Mouse (Mus musculus) stomach, postnatal 0 days (tissue): ENCODE results near the gene Traf2. TPM values are rescaled to one million over a fixed set of nuclear protein-coding genes. Genes with fewer than 3 reads are reported as not detected.

Experiments used
- ATAC-seq: fragments of 200-750 bp; cut with Nextera tagmentation; 2 replicates; pipeline ENCODE4 v1.8.0; 2017; ENCODE audit not compliant: low FRiP score, low TSS enrichment
- DNase-seq: peaks from one replicate; pipeline ENCODE4 v3.0.0-alpha.2; 2016; ENCODE audit warnings: low spot score
- H3K27ac ChIP-seq: fragments of 300-500 bp; sonication (generic); replicated peaks from 2 replicates; pipeline ENCODE4 v1.5.1; 2014; ENCODE audit warnings: mild to moderate bottlenecking, control low read depth
- H3K27me3 ChIP-seq: fragments of 300-500 bp; sonication (generic); 2 replicates; pipeline ENCODE4 v1.6.1; 2014; ENCODE audit warnings: low read length; ENCODE audit not compliant: control insufficient read depth, insufficient read depth
- H3K36me3 ChIP-seq: fragments of 300-500 bp; sonication (generic); 2 replicates; pipeline ENCODE4 v1.6.1; 2014; ENCODE audit warnings: low read length, mixed read lengths; ENCODE audit not compliant: control insufficient read depth, insufficient read depth
- H3K4me1 ChIP-seq: fragments of 300-500 bp; sonication (generic); replicated peaks from 2 replicates; pipeline ENCODE4 v1.6.1; 2014; ENCODE audit warnings: antibody characterized with exemption; ENCODE audit not compliant: control insufficient read depth, insufficient read depth
- H3K4me2 ChIP-seq: fragments of 300-500 bp; sonication (generic); replicated peaks from 2 replicates; pipeline ENCODE4 v1.6.1; 2014; ENCODE audit warnings: low read depth, mild to moderate bottlenecking, control low read depth, moderate library complexity
- H3K4me3 ChIP-seq: fragments of 300-500 bp; sonication (generic); 2 replicates; pipeline ENCODE4 v1.5.1; 2014; ENCODE audit warnings: low read depth, low read length, control low read depth
- H3K9ac ChIP-seq: fragments of 300-500 bp; sonication (generic); 2 replicates; pipeline ENCODE4 v1.6.1; 2014; ENCODE audit warnings: mild to moderate bottlenecking, low read length, control low read depth, mixed read lengths
- H3K9me3 ChIP-seq: fragments of 300-500 bp; sonication (generic); 2 replicates; pipeline ENCODE4 v1.6.1; 2016; ENCODE audit warnings: low read length; ENCODE audit not compliant: control insufficient read depth
- CTCF ChIP-seq: IDR thresholded peaks from 2 replicates; pipeline ENCODE4 v1.5.1; 2016; ENCODE audit warnings: antibody characterized with exemption, low read depth, mild to moderate bottlenecking, moderate library complexity
- EP300 ChIP-seq: optimal IDR thresholded peaks from 2 replicates; pipeline ENCODE3; 2016; ENCODE audit warnings: antibody characterized with exemption
- WGBS: fragments of 180-500 bp; shearing (Covaris S2); extraction: QIAGEN DNeasy Blood & Tissue Kit; methylation state at CpG from one replicate; pipeline ENCODE4 v1.1.7; 2014; 5-methylcytosine and 5-hydroxymethylcytosine counted together
- polyA plus RNA-seq: library from polyadenylated mRNA; unstranded; fragments of >200 nt; fragmentation: Nextera tagmentation; extraction: Ambion mirVana; gene quantifications from 2 replicates; pipeline ENCODE4 v1.2.1, GENCODE M21; 2015

Gene Traf2
- polyA plus RNA-seq, 1 experiment from 2014 or later, result 15.9 TPM

- DNase-seq, result no peak
- Histone ChIP-seq H3K36me3 (peaks cover 7% of the 10 kb centered on the region; the same call in 1 of the 2 replicates), H3K4me3 (no peak overlapping the region), H3K4me2 (no peak overlapping the region), H3K4me1 (0 out of 2 replicates have a peak, but pooled peaks cover 10% of the 10 kb centered on the region), H3K9me3 (no peaks in the 10 kb centered on the region), H3K27me3 (no peaks in the 10 kb centered on the region), H3K27ac (no peak overlapping the region), H3K9ac (no peak overlapping the region)
- 95% methylated on average over 1 of the region's 1 CpGs for WGBS
- ATAC-seq, result no peak
- TF ChIP-seq CTCF, result no peak
- no peak for TF ChIP-seq EP300
These were observed 41.7 kb downstream of the Traf2 start for GRCm38 (mm10) chr2:25505000-25505399.

DNA sequence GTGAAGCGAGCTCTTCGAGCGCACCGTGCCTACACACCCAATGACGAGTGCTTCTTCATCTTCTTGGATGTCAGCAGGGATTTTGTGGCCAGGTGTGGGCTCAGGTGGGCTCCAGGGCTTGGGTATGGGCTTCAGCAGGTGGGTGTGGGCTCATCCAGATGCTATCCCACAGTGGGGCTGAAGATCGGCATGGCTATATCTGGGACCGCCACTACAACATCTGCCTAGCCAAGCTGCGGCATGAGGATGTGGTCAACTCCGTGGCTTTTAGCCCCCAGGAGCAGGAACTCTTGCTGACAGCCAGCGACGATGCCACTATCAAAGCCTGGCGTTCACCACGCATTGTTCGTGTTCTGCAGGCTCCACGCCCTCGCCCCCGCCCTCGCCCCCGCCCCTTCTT is 42.2 kb downstream of the Traf2 start:
- Histone ChIP-seq H3K4me1 (0 out of 2 replicates have a peak, but pooled peaks cover 10% of the 10 kb centered on the region), H3K4me2 (no peak overlapping the region), H3K27me3 (no peaks in the 10 kb centered on the region), H3K4me3 (no peak overlapping the region), H3K9ac (no peak overlapping the region), H3K36me3 (peaks cover 7% of the 10 kb centered on the region; the same call in 1 of the 2 replicates), H3K27ac (no peak overlapping the region), H3K9me3 (no peaks in the 10 kb centered on the region)
- WGBS, result 80% methylated on average over 19 of the region's 19 CpGs
- no peak for ATAC-seq
- DNase-seq, result no peak
- no peak for TF ChIP-seq CTCF
- no peak for TF ChIP-seq EP300

- Histone ChIP-seq H3K27me3 (no peaks in the 10 kb centered on the region), H3K36me3 (peaks cover 7% of the 10 kb centered on the region; the same call in 1 of the 2 replicates), H3K4me2 (no peak overlapping the region), H3K4me3 (no peak overlapping the region), H3K9me3 (no peaks in the 10 kb centered on the region), H3K27ac (peak overlapping the region; percentile 86), H3K4me1 (0 out of 2 replicates have a peak, but pooled peaks cover 10% of the 10 kb centered on the region), H3K9ac (no peak overlapping the region; the same call in 1 of the 2 replicates)
- DNase-seq, result peak; percentile 60
- 61% methylated on average over 3 of the region's 3 CpGs for WGBS
- peak; percentile 68 for ATAC-seq
- peak; percentile 41 for TF ChIP-seq EP300
- TF ChIP-seq CTCF, result no peak
These were observed 44.0 kb downstream of the Traf2 start for GRCm38 (mm10) chr2:25502726-25503125.

DNA sequence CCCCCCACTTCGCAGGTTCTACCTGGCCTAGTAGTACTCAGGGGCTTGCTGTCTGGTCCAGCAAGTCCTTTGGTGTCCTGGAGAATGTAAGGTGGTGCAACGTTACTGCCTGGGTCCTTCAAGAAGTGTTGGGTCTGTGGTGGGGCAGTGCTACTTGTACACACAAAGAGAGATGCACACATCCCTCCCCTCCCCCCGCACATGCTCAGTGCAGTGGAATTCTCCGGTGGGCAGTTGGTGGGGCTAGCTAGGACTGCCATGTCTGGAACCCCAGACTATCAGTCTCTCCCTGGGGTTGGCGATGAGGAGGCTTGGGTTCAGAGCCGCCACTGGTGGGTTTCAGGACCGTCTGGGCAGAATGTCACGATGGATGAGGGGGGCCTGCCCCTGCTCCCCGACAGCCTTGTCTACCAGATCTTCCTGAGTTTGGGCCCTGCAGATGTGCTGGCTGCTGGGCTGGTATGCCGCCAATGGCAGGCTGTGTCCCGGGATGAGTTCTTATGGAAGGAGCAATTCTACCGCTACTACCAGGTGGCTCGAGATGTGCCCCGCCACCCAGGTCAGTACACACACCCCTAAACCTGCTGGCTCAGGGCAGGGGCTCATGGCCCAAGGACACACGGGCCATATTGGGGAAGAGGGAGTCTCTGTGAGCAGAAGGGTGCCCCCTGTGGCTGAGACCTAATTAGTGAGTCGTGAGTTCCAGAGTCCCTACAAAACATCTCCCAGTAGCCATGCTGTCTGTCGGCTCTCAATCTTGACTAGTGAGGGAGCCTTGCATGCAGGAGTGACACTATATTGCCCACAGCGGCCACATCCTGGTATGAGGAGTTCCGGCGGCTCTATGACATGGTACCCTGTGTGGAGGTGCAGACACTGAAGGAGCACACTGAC is 44.9 kb downstream of the Traf2 start, which contains the start of gene C8g:
TSS of gene C8g (minus strand) at position 127 of the 894 bp plus-strand sequence.
- Histone ChIP-seq H3K9ac (peak within 1 kb of the TSS; percentile 97), H3K27ac (peak within 1 kb of the TSS; percentile 86), H3K9me3 (no peaks in the 10 kb centered on the region), H3K36me3 (peaks cover 7% of the 10 kb centered on the region; the same call in 1 of the 2 replicates), H3K27me3 (no peaks in the 10 kb centered on the region), H3K4me2 (peak within 1 kb of the TSS; percentile 89), H3K4me1 (0 out of 2 replicates have a peak, but pooled peaks cover 10% of the 10 kb centered on the region), H3K4me3 (peak within 1 kb of the TSS; percentile 84)
- ATAC-seq (no peak), DNase-seq (no peak)
- 71% methylated on average over 20 of the region's 20 CpGs for whole genome bisulfite sequencing
- TF ChIP-seq EP300, result no peak
- TF ChIP-seq CTCF, result peak; percentile 22; the same call in 1 of the 2 replicates

DNA sequence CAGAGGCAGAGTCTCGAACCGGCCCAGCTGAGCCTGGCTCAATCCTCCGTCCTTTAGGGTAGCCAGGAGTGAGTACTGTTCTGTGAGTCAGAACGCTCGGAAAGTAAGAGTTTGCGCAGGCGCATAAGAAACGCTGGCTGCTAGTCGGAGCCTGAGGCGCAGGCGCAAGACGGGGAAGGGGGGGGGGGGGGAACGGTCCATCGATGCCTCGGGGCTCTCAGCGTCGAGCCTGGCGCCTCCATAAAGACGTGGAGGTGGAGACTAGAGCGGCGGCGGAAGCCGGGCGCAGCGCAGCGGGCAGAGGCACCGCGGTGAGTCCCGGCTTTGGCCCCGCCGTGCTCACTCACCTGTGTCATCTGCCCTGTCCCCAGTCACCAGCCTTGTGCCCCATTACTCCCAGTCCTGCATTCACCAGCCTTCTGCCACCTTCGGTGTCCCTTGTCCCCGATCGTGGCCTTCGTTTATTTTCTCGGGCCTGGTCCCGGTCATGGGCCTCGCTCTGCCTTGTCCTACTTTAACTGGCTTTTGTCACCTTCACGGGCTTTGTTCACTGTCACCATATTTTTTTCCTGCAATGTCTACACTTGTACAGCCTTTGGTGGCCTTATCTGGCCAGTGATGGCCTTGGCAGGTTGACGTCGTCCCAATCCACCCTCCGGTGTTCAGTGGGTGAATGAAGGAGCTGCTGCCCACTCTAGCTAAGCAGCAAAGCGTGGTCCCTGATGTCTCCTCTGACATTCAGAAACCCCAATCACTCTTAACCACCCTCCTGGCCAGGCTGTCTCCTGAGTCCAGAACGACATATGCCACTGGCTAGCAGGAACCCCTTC is 45.9 kb downstream of the Traf2 start, which contains the start of gene Fbxw5:
TSS of gene Fbxw5 (plus strand) at position 175 of the 830 bp plus-strand sequence.
- Histone ChIP-seq H3K4me2 (peak within 1 kb of the TSS; percentile 89), H3K9me3 (no peaks in the 10 kb centered on the region), H3K36me3 (peaks cover 7% of the 10 kb centered on the region; the same call in 1 of the 2 replicates), H3K4me1 (0 out of 2 replicates have a peak, but pooled peaks cover 10% of the 10 kb centered on the region), H3K27me3 (no peaks in the 10 kb centered on the region), H3K4me3 (peak within 1 kb of the TSS; percentile 84), H3K27ac (peak within 1 kb of the TSS; percentile 86), H3K9ac (peak within 1 kb of the TSS; percentile 97)
- peak; percentile 84 for ATAC-seq
- 0% methylated on average over 41 of the region's 44 CpGs for WGBS
- peak; percentile 97 for DNase-seq
- TF ChIP-seq EP300 (no peak), CTCF (no peak)
